Mouse (Mus musculus): ENCODE data around the gene Tmem248.

DNA sequence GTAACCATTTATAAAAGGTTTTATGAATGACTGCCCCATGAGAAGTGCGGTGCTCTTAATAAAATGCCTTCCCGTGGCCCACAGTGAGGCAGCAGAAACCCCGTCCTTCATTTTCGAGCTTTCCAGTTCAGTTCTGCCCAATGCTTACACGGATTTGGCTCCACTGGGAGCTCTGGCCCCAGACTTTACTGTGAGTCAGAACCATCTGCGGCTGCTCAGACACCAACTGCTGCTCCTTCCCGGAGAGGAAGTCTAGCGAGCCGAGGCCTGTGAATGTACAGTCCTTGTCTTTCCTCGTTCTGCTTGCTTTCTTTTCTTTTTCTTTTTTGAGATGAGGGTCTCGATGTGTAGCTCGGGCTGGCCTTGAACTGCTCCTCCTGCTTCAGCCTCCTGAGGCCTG, 73.9 kb downstream of the Tmem248 start:
- no peak for TF ChIP-seq CTCF (IDR thresholded peaks at IDR 0.05; ENCODE audit: insufficient read depth, low read length)
- no peak for TF ChIP-seq POLR2A (IDR thresholded peaks at IDR 0.05; ENCODE audit: borderline replicate concordance, extremely low read depth, low read depth, low read length)

All from lung, adult 2 months (tissue).